Mouse (Mus musculus) midbrain, embryonic 11.5 days (tissue): ENCODE data around the gene Prss54. TPM values are rescaled to one million over a fixed set of nuclear protein-coding genes. Genes with fewer than 3 reads are reported as not detected.

ENCODE experiments used
- ATAC-seq: fragments of 200-750 bp; cut with Nextera tagmentation; 2 replicates; pipeline ENCODE4 v1.8.0; 2017; ENCODE audit warnings: moderate TSS enrichment, moderate library complexity; ENCODE audit not compliant: low FRiP score
- DNase-seq: peaks from one replicate; pipeline ENCODE4 v3.0.0; 2015; ENCODE audit warnings: low spot score; ENCODE audit errors: missing footprints
- H3K27ac ChIP-seq: fragments of 300-500 bp; sonication (generic); 2 replicates; pipeline ENCODE4 v1.5.1; 2014; ENCODE audit warnings: low read depth, low read length
- H3K27me3 ChIP-seq: fragments of 300-500 bp; sonication (generic); 2 replicates; pipeline ENCODE4 v1.6.1; 2014; ENCODE audit warnings: mild to moderate bottlenecking, low read length, moderate library complexity, mixed read lengths; ENCODE audit not compliant: control insufficient read depth, insufficient read depth
- H3K36me3 ChIP-seq: fragments of 300-500 bp; sonication (generic); 2 replicates; pipeline ENCODE4 v1.6.1; 2014; ENCODE audit warnings: mild to moderate bottlenecking, low read length, moderate library complexity, mixed read lengths; ENCODE audit not compliant: control insufficient read depth, insufficient read depth
- H3K4me1 ChIP-seq: fragments of 300-500 bp; sonication (generic); 2 replicates; pipeline ENCODE4 v1.6.1; 2014; ENCODE audit warnings: low read length; ENCODE audit not compliant: control insufficient read depth, insufficient read depth
- H3K4me2 ChIP-seq: fragments of 300-500 bp; sonication (generic); 2 replicates; pipeline ENCODE4 v1.6.1; 2014; ENCODE audit warnings: mild to moderate bottlenecking, moderate library complexity
- H3K4me3 ChIP-seq: fragments of 300-500 bp; sonication (generic); 2 replicates; pipeline ENCODE4 v1.5.1; 2014; ENCODE audit warnings: low read depth, low read length
- H3K9ac ChIP-seq: fragments of 300-500 bp; sonication (generic); 2 replicates; pipeline ENCODE4 v1.6.1; 2014; ENCODE audit warnings: low read length
- H3K9me3 ChIP-seq: fragments of 300-500 bp; sonication (generic); 2 replicates; pipeline ENCODE4 v1.6.1; 2016; ENCODE audit warnings: low read length; ENCODE audit not compliant: control insufficient read depth
- WGBS: fragments of 180-500 bp; shearing (Covaris S2); extraction: QIAGEN DNeasy Blood & Tissue Kit; methylation state at CpG from one replicate; pipeline ENCODE4 v1.1.7; 2014; 5-methylcytosine and 5-hydroxymethylcytosine counted together
- polyA plus RNA-seq: library from polyadenylated mRNA; unstranded; fragments of >200 nt; fragmentation: Nextera tagmentation; extraction: Ambion mirVana; gene quantifications from 2 replicates; pipeline ENCODE4 v1.2.1, GENCODE M21; 2014

Gene Prss54
- polyA plus RNA-seq, 1 experiment from 2014 or later: not detected

GRCm38 (mm10) chr8:95543065-95543464 is 33.1 kb downstream of the Prss54 start:
- no peaks in the 10 kb centered on the region for H3K27me3 ChIP-seq
- no peaks in the 10 kb centered on the region for H3K36me3 ChIP-seq
- no peak overlapping the region for H3K4me2 ChIP-seq
- no peaks in the 10 kb centered on the region for H3K4me1 ChIP-seq
- DNase-seq: peak; percentile 74
- H3K9me3 ChIP-seq: no peaks in the 10 kb centered on the region
- no peak overlapping the region for H3K27ac ChIP-seq
- WGBS: 84% methylated on average over 3 of the region's 3 CpGs
- no peak overlapping the region for H3K4me3 ChIP-seq
- ATAC-seq: no peak
- no peak overlapping the region for H3K9ac ChIP-seq

DNA sequence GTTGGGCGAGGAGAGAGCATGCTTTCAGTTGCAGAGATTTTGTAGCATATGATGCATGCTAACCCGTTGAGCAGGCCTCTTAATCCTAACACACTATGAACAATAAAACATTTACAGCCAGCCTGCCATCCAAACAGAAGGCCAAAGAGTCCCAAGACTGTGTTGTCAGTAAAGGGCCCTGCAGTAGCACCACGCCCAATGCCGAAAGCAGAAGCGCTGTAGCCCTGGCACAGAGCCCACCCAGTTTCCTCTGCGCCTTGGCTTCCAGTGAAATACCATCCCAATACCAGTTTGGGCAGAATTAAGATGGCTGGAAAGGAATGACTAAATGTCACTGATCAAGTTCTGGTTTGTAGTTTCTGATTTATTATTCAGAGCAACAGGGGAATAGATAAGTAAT is 33.9 kb downstream of the Prss54 start:
- no peak for DNase-seq
- H3K4me2 ChIP-seq: no peak overlapping the region
- H3K27ac ChIP-seq: no peak overlapping the region
- no peak overlapping the region for H3K9ac ChIP-seq
- ATAC-seq: no peak
- H3K9me3 ChIP-seq: no peaks in the 10 kb centered on the region
- no peaks in the 10 kb centered on the region for H3K36me3 ChIP-seq
- WGBS: 93% methylated on average over 6 of the region's 6 CpGs
- H3K4me1 ChIP-seq: no peaks in the 10 kb centered on the region
- H3K27me3 ChIP-seq: no peaks in the 10 kb centered on the region
- no peak overlapping the region for H3K4me3 ChIP-seq

DNA sequence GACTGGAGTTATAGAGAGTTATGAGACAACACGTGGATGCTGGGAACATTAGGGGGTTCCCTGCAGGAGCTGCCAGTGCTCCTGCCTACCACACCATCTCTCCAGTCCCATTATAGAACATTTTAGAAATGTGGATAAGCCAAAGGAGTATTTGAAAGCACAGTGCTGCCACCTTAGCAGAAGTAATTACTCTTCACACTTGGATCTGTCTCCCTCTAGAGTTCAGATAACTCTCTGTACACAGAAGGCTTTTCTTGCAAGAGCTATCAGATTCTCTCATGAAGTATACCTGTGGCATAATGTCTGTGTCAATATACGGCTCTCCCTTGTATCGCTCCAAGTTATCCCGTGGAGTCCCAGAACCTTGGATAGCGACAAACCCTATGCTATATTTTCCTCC is 36.7 kb downstream of the Prss54 start:
- Histone ChIP-seq H3K4me3 (no peak overlapping the region), H3K4me1 (no peaks in the 10 kb centered on the region), H3K27ac (no peak overlapping the region), H3K36me3 (no peaks in the 10 kb centered on the region), H3K9ac (no peak overlapping the region), H3K9me3 (no peaks in the 10 kb centered on the region), H3K4me2 (no peak overlapping the region), H3K27me3 (no peaks in the 10 kb centered on the region)
- DNase-seq: no peak
- ATAC-seq: no peak
- WGBS: 87% methylated on average over 5 of the region's 5 CpGs

DNA sequence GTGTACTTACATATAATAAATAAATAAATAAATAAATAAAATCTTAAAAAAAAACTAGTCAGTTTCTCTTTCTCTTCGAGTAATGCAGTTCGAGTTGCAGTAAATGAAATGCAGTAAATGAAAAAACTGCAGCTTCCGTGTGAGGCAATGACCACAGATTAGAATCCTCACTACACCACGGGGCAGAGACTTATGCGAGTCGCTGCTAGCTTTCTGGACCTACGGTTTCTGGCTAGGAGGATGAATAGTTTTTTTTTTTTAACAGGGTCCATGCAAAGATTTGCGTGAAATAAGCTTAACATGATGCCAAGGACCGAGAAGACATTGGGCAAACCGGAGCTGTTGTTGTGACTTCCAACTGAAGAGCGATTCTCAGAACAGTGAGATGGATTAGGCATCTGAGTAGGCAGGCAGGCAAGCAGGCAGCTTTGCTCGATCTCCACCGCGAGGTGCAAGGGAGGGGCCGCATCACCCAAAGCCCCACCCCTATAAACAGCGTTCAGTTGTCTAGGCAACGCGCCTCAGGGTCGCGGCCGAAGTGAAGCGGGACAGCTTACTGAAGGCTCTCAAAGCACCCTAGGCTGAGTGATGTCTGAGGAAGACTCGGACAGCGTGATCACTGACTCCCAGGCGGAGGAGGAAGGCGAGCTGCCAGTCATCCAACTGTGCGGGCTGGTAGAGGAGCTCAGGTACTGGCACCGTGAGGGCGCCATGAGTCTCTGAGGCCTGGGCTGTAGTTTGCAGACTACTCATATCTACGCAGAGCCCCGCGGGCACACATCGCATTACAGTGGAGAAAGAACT is 42.4 kb downstream of the Prss54 start, which contains the start of gene Ccdc113:
Gene Ccdc113 (plus strand): TSS at position 502 of the 804 bp plus-strand sequence.
- H3K27ac ChIP-seq: no peak within 1 kb of the TSS
- peak within 1 kb of the TSS; percentile 40 for H3K4me3 ChIP-seq
- ATAC-seq: peak; percentile 92
- H3K27me3 ChIP-seq: no peaks in the 10 kb centered on the region
- H3K9ac ChIP-seq: peak within 1 kb of the TSS; percentile 13
- no peaks in the 10 kb centered on the region for H3K4me1 ChIP-seq
- no peaks in the 10 kb centered on the region for H3K9me3 ChIP-seq
- H3K4me2 ChIP-seq: peak within 1 kb of the TSS; percentile 57
- no peaks in the 10 kb centered on the region for H3K36me3 ChIP-seq
- DNase-seq: peak; percentile 96
- 9% methylated on average over 33 of the region's 33 CpGs for WGBS

GRCm38 (mm10) chr8:95532206-95532605 is 43.9 kb downstream of the Prss54 start:
- H3K27me3 ChIP-seq: no peaks in the 10 kb centered on the region
- DNase-seq (no peak), ATAC-seq (no peak)
- no peak overlapping the region for H3K9ac ChIP-seq
- H3K9me3 ChIP-seq: no peaks in the 10 kb centered on the region
- no peaks in the 10 kb centered on the region for H3K36me3 ChIP-seq
- H3K4me1 ChIP-seq: no peaks in the 10 kb centered on the region
- H3K4me2 ChIP-seq: no peak overlapping the region
- H3K4me3 ChIP-seq: no peak overlapping the region
- 73% methylated on average over 4 of the region's 4 CpGs for WGBS
- no peak overlapping the region for H3K27ac ChIP-seq

- DNase-seq: peak; percentile 69
- no peak overlapping the region for H3K4me2 ChIP-seq
- no peaks in the 10 kb centered on the region for H3K9me3 ChIP-seq
- no peak overlapping the region for H3K9ac ChIP-seq
- no peak overlapping the region for H3K27ac ChIP-seq
- no peak for ATAC-seq
- H3K36me3 ChIP-seq: no peaks in the 10 kb centered on the region
- H3K27me3 ChIP-seq: no peaks in the 10 kb centered on the region
- 64% methylated on average over 9 of the region's 9 CpGs for WGBS
- H3K4me3 ChIP-seq: no peak overlapping the region
- H3K4me1 ChIP-seq: no peaks in the 10 kb centered on the region
These were observed 47.3 kb downstream of the Prss54 start for GRCm38 (mm10) chr8:95528750-95529310.

DNA sequence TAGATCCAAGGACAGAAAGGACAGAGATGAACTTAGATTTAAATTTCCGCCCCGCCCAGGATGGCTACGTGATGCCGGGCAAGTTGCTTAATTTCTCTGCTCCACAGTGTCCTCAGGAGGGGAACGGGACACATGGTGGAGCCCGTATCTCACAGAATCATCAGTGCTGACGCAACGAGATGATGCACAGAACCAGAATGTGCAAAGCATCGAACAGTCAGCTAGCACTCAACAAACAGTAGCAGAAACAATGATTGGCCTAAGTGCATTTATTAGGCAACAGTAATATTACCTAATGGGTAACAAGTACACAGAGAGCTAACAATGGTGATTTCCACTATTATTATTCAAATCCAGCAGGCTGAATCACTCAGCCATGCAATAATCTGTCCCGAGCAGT is 47.9 kb downstream of the Prss54 start:
- Histone ChIP-seq H3K4me1 (no peaks in the 10 kb centered on the region), H3K4me3 (no peak overlapping the region), H3K4me2 (no peak overlapping the region), H3K27me3 (no peaks in the 10 kb centered on the region), H3K27ac (no peak overlapping the region), H3K9ac (no peak overlapping the region), H3K36me3 (no peaks in the 10 kb centered on the region), H3K9me3 (no peaks in the 10 kb centered on the region)
- WGBS: 86% methylated on average over 10 of the region's 10 CpGs
- peak; percentile 69 for DNase-seq
- no peak for ATAC-seq

- no peak overlapping the region for H3K4me3 ChIP-seq
- no peaks in the 10 kb centered on the region for H3K27me3 ChIP-seq
- no peak overlapping the region for H3K4me2 ChIP-seq
- H3K27ac ChIP-seq: no peak overlapping the region
- H3K36me3 ChIP-seq: no peaks in the 10 kb centered on the region
- no peak overlapping the region for H3K9ac ChIP-seq
- ATAC-seq (no peak), DNase-seq (no peak)
- H3K4me1 ChIP-seq: no peaks in the 10 kb centered on the region
- 86% methylated on average over 4 of the region's 4 CpGs for WGBS
- H3K9me3 ChIP-seq: no peaks in the 10 kb centered on the region
These were observed 52.1 kb downstream of the Prss54 start for GRCm38 (mm10) chr8:95523991-95524390.

DNA sequence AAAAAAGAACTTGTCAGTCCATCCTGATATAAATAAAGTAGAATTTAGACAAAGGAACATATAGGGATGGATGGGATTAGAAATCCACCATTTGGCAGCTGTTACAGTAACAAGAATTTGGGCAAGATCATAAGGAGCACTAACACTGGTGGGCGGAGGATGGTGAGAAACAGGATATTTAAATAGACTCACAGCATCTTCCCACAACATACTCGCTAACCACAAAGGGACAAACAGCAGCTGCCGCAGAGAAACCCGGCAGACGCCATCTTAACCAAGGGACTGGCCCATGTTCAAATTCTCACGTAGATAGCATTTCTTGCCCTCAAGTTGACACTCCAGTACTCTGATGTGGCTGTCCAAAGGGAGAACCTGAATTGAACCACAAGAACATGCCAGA is 59.2 kb downstream of the Prss54 start:
- ATAC-seq (no peak), DNase-seq (no peak)
- 93% methylated on average over 6 of the region's 6 CpGs for WGBS
- no peaks in the 10 kb centered on the region for H3K27me3 ChIP-seq
- H3K9ac ChIP-seq: no peak overlapping the region
- H3K9me3 ChIP-seq: no peaks in the 10 kb centered on the region
- H3K27ac ChIP-seq: no peak overlapping the region
- H3K4me1 ChIP-seq: no peaks in the 10 kb centered on the region
- no peaks in the 10 kb centered on the region for H3K36me3 ChIP-seq
- no peak overlapping the region for H3K4me2 ChIP-seq
- no peak overlapping the region for H3K4me3 ChIP-seq
